Mouse (Mus musculus) thymus, adult 2 months (tissue): ENCODE data around the gene Prkg1. TPM values are rescaled to one million over a fixed set of nuclear protein-coding genes. Genes with fewer than 3 reads are reported as not detected.

Source experiments
- DNase-seq: peaks from one replicate; pipeline ENCODE4 v3.0.0; 2021
- H3K27ac ChIP-seq: fragments of 200-500 bp; 2 replicates; pipeline ENCODE4 v1.5.1; 2012; ENCODE audit warnings: low read length, control low read depth; ENCODE audit not compliant: control insufficient read depth, insufficient read depth
- H3K27me3 ChIP-seq: fragments of 200-500 bp; 2 replicates; pipeline ENCODE4 v1.6.1; 2012; ENCODE audit warnings: mild to moderate bottlenecking, low read length, moderate library complexity, mixed read lengths; ENCODE audit not compliant: control insufficient read depth, insufficient read depth
- H3K36me3 ChIP-seq: fragments of 200-500 bp; 2 replicates; pipeline ENCODE4 v1.6.1; 2012; ENCODE audit warnings: mild to moderate bottlenecking, low read length, moderate library complexity; ENCODE audit not compliant: control insufficient read depth, insufficient read depth
- H3K4me1 ChIP-seq: fragments of 200-500 bp; replicated peaks from 2 replicates; pipeline ENCODE4 v1.6.1; 2012; ENCODE audit warnings: low read length; ENCODE audit not compliant: control insufficient read depth, insufficient read depth
- H3K4me3 ChIP-seq: fragments of 200-500 bp; 2 replicates; pipeline ENCODE4 v1.5.1; 2012; ENCODE audit warnings: mild to moderate bottlenecking, low read length, control low read depth, moderate library complexity; ENCODE audit not compliant: control insufficient read depth, insufficient read depth
- CTCF ChIP-seq: fragments of 200-500 bp; IDR thresholded peaks from 2 replicates; pipeline ENCODE4 v1.5.1; 2012; ENCODE audit warnings: mild to moderate bottlenecking, control low read depth, low read length, moderate library complexity, borderline replicate concordance; ENCODE audit not compliant: control insufficient read depth, poor library complexity, insufficient read depth; ENCODE audit errors: extremely low read depth
- POLR2A ChIP-seq: fragments of 200-500 bp; IDR thresholded peaks from 2 replicates; pipeline ENCODE4 v1.6.1; 2012; ENCODE audit warnings: mild to moderate bottlenecking, low read length, control low read depth, moderate library complexity; ENCODE audit not compliant: control insufficient read depth, poor library complexity, insufficient read depth; ENCODE audit errors: extremely low read depth
- WGBS: fragments of 180-500 bp; shearing (Covaris S2); methylation state at CpG from one replicate; pipeline ENCODE4 v1.1.7; 2018; 5-methylcytosine and 5-hydroxymethylcytosine counted together
- polyA plus RNA-seq: library from polyadenylated mRNA; depleted of rRNA; stranded (reverse); fragments of >200 nt; gene quantifications from 2 replicates; pipeline ENCODE4 v1.2.3, GENCODE M21; 2012

Prkg1 gene
- polyA plus RNA-seq, 1 experiment: 0.26 TPM

- peak; percentile 36 for DNase-seq
- no peaks in the 10 kb centered on the region for H3K4me1 ChIP-seq
- WGBS: 16% methylated on average over 2 of the region's 2 CpGs
- no peaks in the 10 kb centered on the region for H3K36me3 ChIP-seq
- no peak for TF ChIP-seq POLR2A
- no peak overlapping the region for H3K27ac ChIP-seq
- H3K4me3 ChIP-seq: no peak overlapping the region
- no peaks in the 10 kb centered on the region for H3K27me3 ChIP-seq
These were observed 18.2 kb downstream of the Prkg1 start for GRCm38 (mm10) chr19:31746635-31747034.

DNA sequence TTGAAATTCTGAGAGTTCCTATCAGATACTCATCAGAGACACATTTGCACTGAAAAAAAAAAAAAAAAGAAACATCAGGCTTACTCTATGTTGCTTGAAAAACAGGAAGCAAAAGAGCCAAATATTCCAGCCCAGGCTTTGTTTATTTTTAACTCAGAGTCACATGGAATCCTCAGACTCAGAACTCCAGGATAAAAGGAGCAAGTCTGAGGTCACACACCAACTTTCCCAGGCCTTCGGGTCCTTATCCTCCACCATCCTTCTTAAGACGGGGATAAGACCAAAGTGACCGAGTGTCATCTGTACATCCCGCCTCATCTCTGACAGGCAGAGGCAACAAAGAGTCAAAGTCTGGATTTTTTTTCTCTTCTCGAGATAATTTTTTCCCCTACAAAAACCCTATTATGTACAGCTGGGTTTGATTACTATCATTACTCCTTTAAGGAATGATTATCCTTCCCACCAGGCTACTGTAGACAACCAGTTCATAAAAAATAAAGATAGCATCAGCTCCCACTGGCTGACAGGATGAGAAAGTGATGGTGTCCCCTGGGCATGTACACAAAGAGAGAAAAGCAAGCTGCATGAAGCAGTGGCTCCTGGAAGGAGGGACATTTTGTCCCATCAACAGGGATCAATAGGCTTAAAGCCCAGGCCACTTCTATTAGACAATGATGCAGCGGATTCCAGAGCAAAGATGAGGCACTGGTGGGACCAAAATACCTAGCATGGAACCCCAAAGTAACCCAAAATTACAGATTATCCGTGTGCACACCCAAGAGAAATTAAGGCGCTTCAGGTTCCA lies 21.4 kb downstream of the Prkg1 start:
- H3K4me3 ChIP-seq: no peak overlapping the region
- no peaks in the 10 kb centered on the region for H3K36me3 ChIP-seq
- no peak overlapping the region for H3K27ac ChIP-seq
- no peaks in the 10 kb centered on the region for H3K4me1 ChIP-seq
- H3K27me3 ChIP-seq: no peaks in the 10 kb centered on the region
- DNase-seq: no peak
- no peak for TF ChIP-seq POLR2A
- TF ChIP-seq CTCF: no peak
- WGBS: 89% methylated on average over 8 of the region's 8 CpGs

- Histone ChIP-seq H3K36me3 (no peaks in the 10 kb centered on the region), H3K4me3 (no peak overlapping the region), H3K27ac (no peak overlapping the region), H3K27me3 (no peaks in the 10 kb centered on the region), H3K4me1 (no peaks in the 10 kb centered on the region)
- WGBS: 94% methylated on average over 6 of the region's 6 CpGs
- DNase-seq: no peak
- TF ChIP-seq CTCF: no peak
- TF ChIP-seq POLR2A: no peak
These were observed 49.9 kb downstream of the Prkg1 start for GRCm38 (mm10) chr19:31714900-31715299.

DNA sequence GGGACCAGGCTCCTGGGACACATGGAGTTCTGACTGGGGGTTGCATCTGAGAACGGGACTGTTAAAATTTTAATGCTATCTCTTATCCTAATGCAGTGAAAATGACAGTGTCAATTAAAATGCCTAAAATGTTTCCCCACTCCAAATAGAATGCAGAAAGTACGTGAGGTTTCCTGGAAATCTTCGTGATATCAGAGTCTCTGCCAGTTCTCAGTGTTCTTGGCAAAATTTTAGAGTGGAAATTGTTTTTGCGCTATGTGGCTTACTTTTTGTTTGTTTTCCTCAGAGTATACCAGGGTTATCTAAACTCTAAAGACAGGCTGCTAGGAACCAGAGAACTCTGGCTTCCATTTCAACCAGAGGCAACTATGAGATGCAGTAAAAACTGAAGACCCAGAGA lies 50.4 kb downstream of the Prkg1 start:
- H3K36me3 ChIP-seq: no peaks in the 10 kb centered on the region
- H3K4me3 ChIP-seq: no peak overlapping the region
- TF ChIP-seq POLR2A: no peak
- TF ChIP-seq CTCF: no peak
- no peaks in the 10 kb centered on the region for H3K27me3 ChIP-seq
- H3K27ac ChIP-seq: no peak overlapping the region
- 93% methylated on average over 4 of the region's 4 CpGs for WGBS
- DNase-seq: no peak
- H3K4me1 ChIP-seq: no peaks in the 10 kb centered on the region

DNA sequence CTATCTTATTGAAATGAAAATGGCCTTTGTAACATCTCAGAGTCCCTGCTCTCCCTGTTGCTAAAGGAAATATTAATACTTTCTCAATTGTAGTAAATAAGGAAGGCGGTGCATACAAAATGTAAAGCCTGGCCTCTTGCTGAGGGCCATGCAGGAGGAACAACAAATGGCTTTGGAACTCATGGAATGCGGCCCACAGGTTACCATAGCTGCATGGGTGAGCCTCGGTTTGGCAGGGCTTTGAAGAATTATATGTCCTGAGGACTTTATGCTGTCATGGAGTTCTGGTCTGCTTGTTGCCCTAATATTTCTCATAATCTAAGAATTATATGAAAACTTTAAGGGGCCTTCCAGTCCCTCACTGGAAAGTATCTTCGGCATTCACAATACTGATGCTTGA lies 51.5 kb downstream of the Prkg1 start:
- no peak for TF ChIP-seq CTCF
- TF ChIP-seq POLR2A: no peak
- H3K36me3 ChIP-seq: no peaks in the 10 kb centered on the region
- no peak for DNase-seq
- no peak overlapping the region for H3K27ac ChIP-seq
- WGBS: 91% methylated on average over 4 of the region's 4 CpGs
- H3K4me3 ChIP-seq: no peak overlapping the region
- H3K27me3 ChIP-seq: no peaks in the 10 kb centered on the region
- no peaks in the 10 kb centered on the region for H3K4me1 ChIP-seq

- WGBS: 90% methylated on average over 4 of the region's 4 CpGs
- Histone ChIP-seq H3K27me3 (no peaks in the 10 kb centered on the region), H3K36me3 (no peaks in the 10 kb centered on the region), H3K4me1 (no peaks in the 10 kb centered on the region), H3K27ac (no peak overlapping the region), H3K4me3 (no peak overlapping the region)
- DNase-seq: no peak
- TF ChIP-seq CTCF (no peak), POLR2A (no peak)
These were observed 54.5 kb downstream of the Prkg1 start for GRCm38 (mm10) chr19:31710336-31710735.

GRCm38 (mm10) chr19:31703991-31704390 lies 60.8 kb downstream of the Prkg1 start:
- no peak for DNase-seq
- Histone ChIP-seq H3K4me1 (no peaks in the 10 kb centered on the region), H3K4me3 (no peak overlapping the region), H3K27ac (no peak overlapping the region), H3K27me3 (no peaks in the 10 kb centered on the region), H3K36me3 (no peaks in the 10 kb centered on the region)
- TF ChIP-seq CTCF: no peak
- TF ChIP-seq POLR2A: no peak
